Mouse (Mus musculus) liver, postnatal 0 days (tissue): ENCODE measurements around the gene Sp2. TPM values are rescaled to one million over a fixed set of nuclear protein-coding genes. Genes with fewer than 3 reads are reported as not detected.
A peak's percentile ranks its signal among the peaks of the same experiment; 100 is the strongest.

Source experiments
- ATAC-seq: fragments of 200-750 bp; cut with Nextera tagmentation; 2 replicates; pipeline ENCODE4 v1.8.0; 2017; ENCODE audit warnings: mild to moderate bottlenecking, moderate library complexity
- DNase-seq: peaks from one replicate; pipeline ENCODE4 v3.0.0-alpha.2; 2016
- H3K27ac ChIP-seq: fragments of 300-500 bp; sonication (generic); 2 replicates; pipeline ENCODE4 v1.5.1; 2014; ENCODE audit warnings: antibody characterized with exemption, moderate library complexity, mild to moderate bottlenecking, low read depth
- H3K27me3 ChIP-seq: fragments of 300-500 bp; sonication (generic); 2 replicates; pipeline ENCODE4 v1.6.1; 2014; ENCODE audit warnings: low read length, control low read depth, mixed read lengths; ENCODE audit not compliant: insufficient read depth
- H3K36me3 ChIP-seq: fragments of 300-500 bp; sonication (generic); replicated peaks from 2 replicates; pipeline ENCODE4 v1.6.1; 2014; ENCODE audit warnings: mild to moderate bottlenecking, control low read depth, low read length, moderate library complexity, mixed read lengths; ENCODE audit not compliant: insufficient read depth
- H3K4me1 ChIP-seq: fragments of 300-500 bp; sonication (generic); 2 replicates; pipeline ENCODE4 v1.6.1; 2014; ENCODE audit warnings: antibody characterized with exemption, mild to moderate bottlenecking, control low read depth; ENCODE audit not compliant: insufficient read depth
- H3K4me2 ChIP-seq: fragments of 300-500 bp; sonication (generic); 2 replicates; pipeline ENCODE4 v1.6.1; 2014; ENCODE audit warnings: low read depth, mild to moderate bottlenecking, low read length, moderate library complexity, mixed read lengths
- H3K4me3 ChIP-seq: fragments of 300-500 bp; sonication (generic); 2 replicates; pipeline ENCODE4 v1.5.1; 2014; ENCODE audit warnings: low read depth, low read length
- H3K9ac ChIP-seq: fragments of 300-500 bp; sonication (generic); replicated peaks from 2 replicates; pipeline ENCODE4 v1.6.1; 2014; ENCODE audit warnings: mild to moderate bottlenecking, moderate library complexity
- H3K9me3 ChIP-seq: fragments of 300-500 bp; sonication (generic); 2 replicates; pipeline ENCODE4 v1.6.1; 2016; ENCODE audit warnings: mild to moderate bottlenecking, control low read depth, low read length, mixed read lengths
- CTCF ChIP-seq: sonication (generic); IDR thresholded peaks from 2 replicates; pipeline ENCODE4 v1.5.1; 2016; ENCODE audit warnings: antibody characterized with exemption, low read depth
- EP300 ChIP-seq: IDR thresholded peaks from 2 replicates; pipeline ENCODE4 v1.6.1; 2016; ENCODE audit warnings: antibody characterized with exemption, low read depth, mild to moderate bottlenecking
- WGBS: fragments of 180-500 bp; shearing (Covaris S2); extraction: QIAGEN DNeasy Blood & Tissue Kit; methylation state at CpG from one replicate; pipeline ENCODE4 v1.1.7; 2014; ENCODE audit not compliant: insufficient replicate concordance; 5-methylcytosine and 5-hydroxymethylcytosine counted together
- polyA plus RNA-seq: library from polyadenylated mRNA; unstranded; fragments of >200 nt; fragmentation: Nextera tagmentation; extraction: Ambion mirVana; gene quantifications from 2 replicates; pipeline ENCODE4 v1.2.1, GENCODE M21; 2015

The Sp2 gene
- polyA plus RNA-seq, 1 experiment from 2014 or later, result 6.8 TPM

DNA sequence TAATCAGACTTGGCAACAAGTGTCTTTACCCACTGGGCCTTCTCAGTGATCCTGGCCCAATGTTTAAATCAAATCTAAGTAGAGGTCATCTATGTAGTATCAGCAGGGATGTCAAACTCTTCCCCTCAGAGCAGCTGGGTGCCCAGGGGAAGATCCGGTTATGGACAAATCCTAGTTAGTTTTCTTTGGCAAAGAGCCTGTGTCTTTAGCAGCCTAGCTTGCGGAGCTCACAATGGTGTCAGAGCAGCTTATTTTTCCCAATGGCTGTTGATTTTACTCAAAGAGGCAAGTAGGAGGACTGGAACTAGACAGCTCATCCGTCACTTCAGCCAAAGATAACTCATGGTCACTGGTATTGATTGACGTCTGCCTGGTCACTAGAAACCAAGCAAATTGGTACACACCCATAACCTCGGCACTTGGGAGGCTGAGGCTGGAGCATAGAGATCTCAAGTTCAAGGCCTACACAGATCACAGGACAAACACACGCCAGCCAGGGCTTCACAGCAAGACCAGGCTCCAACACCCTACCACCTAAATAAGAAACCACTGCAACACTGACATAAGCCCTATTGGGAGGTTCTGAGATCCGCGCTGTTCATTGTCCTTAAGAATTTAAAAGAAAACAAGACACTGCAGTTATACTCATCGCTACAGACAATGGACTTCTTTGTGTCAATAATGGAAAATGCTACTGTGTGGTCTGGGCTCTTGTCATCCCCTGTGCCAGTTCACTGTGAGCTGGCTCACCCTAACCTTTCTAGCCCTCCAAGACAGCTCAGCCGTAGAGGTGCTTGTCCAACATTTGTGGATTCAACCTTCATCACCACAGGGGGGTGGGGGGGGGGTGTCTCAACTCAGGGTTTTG lies 7.0 kb downstream of the Sp2 start:
- 69% methylated on average over 10 of the region's 10 CpGs for WGBS
- ATAC-seq (no peak), DNase-seq (no peak)
- peak overlapping the region; percentile 79 for H3K4me2 ChIP-seq
- no peaks in the 10 kb centered on the region for H3K9me3 ChIP-seq
- H3K4me3 ChIP-seq, result peak overlapping the region; percentile 74
- H3K36me3 ChIP-seq, result no peaks in the 10 kb centered on the region
- peaks cover 30% of the 10 kb centered on the region for H3K4me1 ChIP-seq
- no peaks in the 10 kb centered on the region for H3K27me3 ChIP-seq
- TF ChIP-seq EP300 (no peak), CTCF (no peak)
- peak overlapping the region; percentile 98 for H3K27ac ChIP-seq
- H3K9ac ChIP-seq, result peak overlapping the region; percentile 96

- ATAC-seq (no peak), DNase-seq (no peak)
- TF ChIP-seq EP300, result no peak
- TF ChIP-seq CTCF, result no peak
- no peaks in the 10 kb centered on the region for H3K27me3 ChIP-seq
- H3K4me1 ChIP-seq, result peaks cover 36% of the 10 kb centered on the region
- H3K9me3 ChIP-seq, result no peaks in the 10 kb centered on the region
- H3K9ac ChIP-seq, result no peak overlapping the region
- no peak overlapping the region for H3K4me3 ChIP-seq
- 62% methylated on average over 5 of the region's 5 CpGs for WGBS
- H3K36me3 ChIP-seq, result no peaks in the 10 kb centered on the region
- H3K27ac ChIP-seq, result peak overlapping the region; percentile 98
- peak overlapping the region; percentile 79 for H3K4me2 ChIP-seq
Observed at GRCm38 (mm10) chr11:96974813-96975212, 7.9 kb downstream of the Sp2 start.

GRCm38 (mm10) chr11:96973426-96973964 lies 9.3 kb downstream of the Sp2 start:
- ATAC-seq, result no peak
- 90% methylated on average over 5 of the region's 5 CpGs for WGBS

DNA sequence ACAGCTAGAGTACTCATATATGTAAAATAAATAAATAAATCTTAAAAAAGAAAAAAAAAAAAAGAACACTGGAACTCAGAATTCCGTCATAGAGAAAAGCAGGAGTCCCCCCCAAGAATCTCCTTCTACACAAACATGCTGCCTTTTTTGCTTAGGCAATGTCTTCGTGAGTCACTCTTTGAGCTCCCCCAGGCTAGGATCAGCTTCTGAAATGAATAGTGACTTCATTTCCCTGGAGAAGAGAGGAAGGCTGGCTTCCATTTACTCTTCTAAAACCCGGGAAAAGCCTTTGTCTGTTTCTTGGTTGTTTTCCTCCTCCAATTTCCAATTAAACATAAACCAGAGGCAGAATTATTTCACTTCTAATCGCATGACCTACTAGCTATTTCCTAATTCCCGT lies 9.9 kb downstream of the Sp2 start:
- Histone ChIP-seq H3K4me2 (no peak overlapping the region), H3K27ac (no peak overlapping the region), H3K9ac (no peak overlapping the region), H3K27me3 (no peaks in the 10 kb centered on the region), H3K36me3 (no peaks in the 10 kb centered on the region), H3K4me1 (peaks cover 48% of the 10 kb centered on the region), H3K9me3 (no peaks in the 10 kb centered on the region), H3K4me3 (no peak overlapping the region)
- ATAC-seq, result no peak
- TF ChIP-seq EP300 (no peak), CTCF (no peak)
- DNase-seq, result no peak
- WGBS, result 86% methylated on average over 5 of the region's 5 CpGs

More at GRCm38 (mm10) chr11:96973426-96973964, 9.3 kb downstream of the Sp2 start:
- H3K27me3 ChIP-seq, result no peaks in the 10 kb centered on the region
- peaks cover 44% of the 10 kb centered on the region for H3K4me1 ChIP-seq
- TF ChIP-seq CTCF (no peak), EP300 (no peak)
- DNase-seq, result no peak
- H3K4me2 ChIP-seq, result no peak overlapping the region
- no peaks in the 10 kb centered on the region for H3K36me3 ChIP-seq
- H3K27ac ChIP-seq, result peak overlapping the region; percentile 58; the same call in 1 of the 2 replicates
- no peak overlapping the region for H3K4me3 ChIP-seq
- H3K9me3 ChIP-seq, result no peaks in the 10 kb centered on the region
- H3K9ac ChIP-seq, result 0 out of 2 replicates have a peak overlapping the region, but pooled peaks have one; percentile 3

DNA sequence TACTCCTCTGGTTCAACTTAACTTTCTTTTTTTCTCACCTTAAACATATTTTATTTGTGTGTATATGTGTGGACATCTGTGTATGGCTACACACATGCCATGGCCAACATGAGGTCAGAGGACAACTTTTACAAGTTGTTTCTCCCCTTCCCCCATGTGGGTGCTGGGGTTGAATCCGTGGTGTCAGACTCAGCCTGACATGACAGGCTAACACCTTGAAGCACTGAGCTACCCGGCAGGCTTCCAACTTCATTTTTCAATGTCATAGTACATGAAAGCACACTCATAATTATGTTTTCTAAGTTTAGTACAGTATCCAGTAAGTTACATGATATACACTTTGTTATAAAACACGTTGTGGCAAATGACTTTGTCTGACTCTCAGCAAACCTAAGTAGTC lies 12.4 kb downstream of the Sp2 start:
- Histone ChIP-seq H3K4me1 (peaks cover 46% of the 10 kb centered on the region), H3K36me3 (no peaks in the 10 kb centered on the region), H3K4me2 (no peak overlapping the region), H3K9ac (no peak overlapping the region), H3K27ac (peak overlapping the region; percentile 87), H3K4me3 (no peak overlapping the region), H3K27me3 (no peaks in the 10 kb centered on the region), H3K9me3 (no peaks in the 10 kb centered on the region)
- DNase-seq (no peak), ATAC-seq (no peak)
- WGBS, result 58% methylated on average over 3 of the region's 3 CpGs
- no peak for TF ChIP-seq EP300
- TF ChIP-seq CTCF, result no peak

DNA sequence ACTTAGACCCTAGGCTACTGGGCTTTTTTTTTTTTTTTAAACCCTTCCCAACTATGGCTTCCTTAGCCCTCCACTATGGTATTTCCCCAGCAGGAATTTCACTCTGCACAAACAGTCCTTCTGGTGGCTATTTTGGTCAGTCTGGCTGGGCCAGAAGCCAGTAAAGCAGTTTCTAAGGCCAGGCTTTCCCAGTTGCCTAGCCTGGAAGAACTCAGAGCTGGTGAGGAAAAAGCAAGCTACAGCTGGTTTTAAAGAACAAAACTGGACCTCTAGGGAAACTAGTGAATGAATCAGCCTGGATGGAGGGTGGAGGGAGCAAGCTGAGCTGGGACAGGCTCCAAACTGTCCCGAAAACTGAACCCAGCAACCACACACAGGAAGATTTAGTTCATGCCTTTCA lies 13.0 kb downstream of the Sp2 start:
- TF ChIP-seq EP300 (no peak), CTCF (no peak)
- H3K9me3 ChIP-seq, result no peaks in the 10 kb centered on the region
- no peaks in the 10 kb centered on the region; the same call in 1 of the 2 replicates for H3K36me3 ChIP-seq
- WGBS, result 50% methylated on average over 1 of the region's 1 CpGs
- peak overlapping the region; percentile 64; the same call in 1 of the 2 replicates for H3K4me2 ChIP-seq
- H3K27me3 ChIP-seq, result no peaks in the 10 kb centered on the region
- H3K4me1 ChIP-seq, result peaks cover 41% of the 10 kb centered on the region
- ATAC-seq (no peak), DNase-seq (no peak)
- H3K27ac ChIP-seq, result peak overlapping the region; percentile 87
- H3K4me3 ChIP-seq, result no peak overlapping the region
- no peak overlapping the region for H3K9ac ChIP-seq
